Mouse (Mus musculus): ENCODE data around the gene Ide. TPM values are rescaled to one million over a fixed set of nuclear protein-coding genes. Genes with fewer than 3 reads are reported as not detected.
A peak's percentile ranks its signal among the peaks of the same experiment; 100 is the strongest.

Ide gene
- total and polyA plus RNA-seq, 2 experiments from 2014 or later: 60.8 to 72.6 TPM

GRCm38 (mm10) chr19:37269106-37269505 is 68.5 kb downstream of the Ide start:
- Histone ChIP-seq H3K9me3 (replicated peaks; ENCODE audit: control insufficient read depth, low read length) (no peaks in the 10 kb centered on the region), H3K4me2 (ENCODE audit: low read depth, low read length) (no peak overlapping the region), H3K36me3 (replicated peaks; ENCODE audit: control insufficient read depth, insufficient read depth, low read length) (peaks cover 30% of the 10 kb centered on the region), H3K27ac (ENCODE audit: low read depth) (no peak overlapping the region), H3K4me1 (ENCODE audit: control insufficient read depth, insufficient read depth) (no peaks in the 10 kb centered on the region), H3K9ac (replicated peaks; ENCODE audit: low read depth, low read length) (no peak overlapping the region), H3K4me3 (ENCODE audit: low read depth, low read length) (no peak overlapping the region), H3K27me3 (ENCODE audit: control insufficient read depth, insufficient read depth, low read length) (no peaks in the 10 kb centered on the region)
- no peak for ATAC-seq (ENCODE audit: insufficient read depth, low read depth)
- TF ChIP-seq EP300 (IDR thresholded peaks at IDR 0.05; ENCODE audit: low read depth) (no peak), CTCF (IDR thresholded peaks at IDR 0.05; ENCODE audit: low read depth) (no peak)
- no peak for DNase-seq (ENCODE audit: low spot score)
- 89% methylated on average over 16 of the region's 16 CpGs for WGBS

- no peak overlapping the region for H3K4me3 ChIP-seq (ENCODE audit: low read depth, low read length)
- no peak overlapping the region for H3K27ac ChIP-seq (ENCODE audit: low read depth)
- peaks cover 22% of the 10 kb centered on the region for H3K36me3 ChIP-seq (replicated peaks; ENCODE audit: control insufficient read depth, insufficient read depth, low read length)
- TF ChIP-seq EP300 (IDR thresholded peaks at IDR 0.05; ENCODE audit: low read depth) (no peak), CTCF (IDR thresholded peaks at IDR 0.05; ENCODE audit: low read depth) (peak; percentile 95)
- H3K9me3 ChIP-seq (replicated peaks; ENCODE audit: control insufficient read depth, low read length): no peaks in the 10 kb centered on the region
- H3K4me1 ChIP-seq (ENCODE audit: control insufficient read depth, insufficient read depth): no peaks in the 10 kb centered on the region
- DNase-seq (ENCODE audit: low spot score) (peak; percentile 77), ATAC-seq (ENCODE audit: insufficient read depth, low read depth) (peak; percentile 77)
- H3K9ac ChIP-seq (replicated peaks; ENCODE audit: low read depth, low read length): no peak overlapping the region
- WGBS: 28% methylated on average over 10 of the region's 10 CpGs
- no peak overlapping the region for H3K4me2 ChIP-seq (ENCODE audit: low read depth, low read length)
- no peaks in the 10 kb centered on the region for H3K27me3 ChIP-seq (ENCODE audit: control insufficient read depth, insufficient read depth, low read length)
These were observed 72.1 kb downstream of the Ide start for GRCm38 (mm10) chr19:37265333-37266103.

GRCm38 (mm10) chr19:37263943-37264897 is 73.4 kb downstream of the Ide start:
- peak; percentile 38; the same call in 1 of the 2 replicates for ATAC-seq (ENCODE audit: insufficient read depth, low read depth)
- Histone ChIP-seq H3K4me2 (ENCODE audit: low read depth, low read length) (peak overlapping the region; percentile 37), H3K9me3 (replicated peaks; ENCODE audit: control insufficient read depth, low read length) (no peaks in the 10 kb centered on the region), H3K4me3 (ENCODE audit: low read depth, low read length) (no peak overlapping the region), H3K27me3 (ENCODE audit: control insufficient read depth, insufficient read depth, low read length) (no peaks in the 10 kb centered on the region), H3K36me3 (replicated peaks; ENCODE audit: control insufficient read depth, insufficient read depth, low read length) (peaks cover 12% of the 10 kb centered on the region), H3K4me1 (ENCODE audit: control insufficient read depth, insufficient read depth) (no peaks in the 10 kb centered on the region), H3K9ac (replicated peaks; ENCODE audit: low read depth, low read length) (no peak overlapping the region), H3K27ac (ENCODE audit: low read depth) (peak overlapping the region; percentile 31; the same call in 1 of the 2 replicates)
- TF ChIP-seq CTCF (IDR thresholded peaks at IDR 0.05; ENCODE audit: low read depth) (no peak), EP300 (IDR thresholded peaks at IDR 0.05; ENCODE audit: low read depth) (no peak)
- peak; percentile 60 for DNase-seq (ENCODE audit: low spot score)
- WGBS: 45% methylated on average over 23 of the region's 23 CpGs

GRCm38 (mm10) chr19:37263566-37263942 is 74.1 kb downstream of the Ide start:
- DNase-seq (ENCODE audit: low spot score) (no peak), ATAC-seq (ENCODE audit: insufficient read depth, low read depth) (no peak)
- no peak overlapping the region for H3K27ac ChIP-seq (ENCODE audit: low read depth)
- H3K9me3 ChIP-seq (replicated peaks; ENCODE audit: control insufficient read depth, low read length): no peaks in the 10 kb centered on the region
- H3K9ac ChIP-seq (replicated peaks; ENCODE audit: low read depth, low read length): no peak overlapping the region
- H3K4me2 ChIP-seq (ENCODE audit: low read depth, low read length): no peak overlapping the region
- peaks cover 5% of the 10 kb centered on the region; the same call in 1 of the 2 replicates for H3K36me3 ChIP-seq (replicated peaks; ENCODE audit: control insufficient read depth, insufficient read depth, low read length)
- 66% methylated on average over 8 of the region's 8 CpGs for WGBS
- no peaks in the 10 kb centered on the region for H3K27me3 ChIP-seq (ENCODE audit: control insufficient read depth, insufficient read depth, low read length)
- H3K4me3 ChIP-seq (ENCODE audit: low read depth, low read length): no peak overlapping the region
- TF ChIP-seq EP300 (IDR thresholded peaks at IDR 0.05; ENCODE audit: low read depth) (no peak), CTCF (IDR thresholded peaks at IDR 0.05; ENCODE audit: low read depth) (no peak)
- no peaks in the 10 kb centered on the region for H3K4me1 ChIP-seq (ENCODE audit: control insufficient read depth, insufficient read depth)

- no peak for DNase-seq (ENCODE audit: low spot score)
These were observed 75.3 kb downstream of the Ide start for GRCm38 (mm10) chr19:37262389-37262788.

More at GRCm38 (mm10) chr19:37262389-37262788, 75.3 kb downstream of the Ide start:
- Histone ChIP-seq H3K4me1 (ENCODE audit: control insufficient read depth, insufficient read depth) (no peaks in the 10 kb centered on the region), H3K36me3 (replicated peaks; ENCODE audit: control insufficient read depth, insufficient read depth, low read length) (no peaks in the 10 kb centered on the region), H3K9me3 (replicated peaks; ENCODE audit: control insufficient read depth, low read length) (no peaks in the 10 kb centered on the region), H3K4me3 (ENCODE audit: low read depth, low read length) (no peak overlapping the region), H3K4me2 (ENCODE audit: low read depth, low read length) (no peak overlapping the region), H3K9ac (replicated peaks; ENCODE audit: low read depth, low read length) (no peak overlapping the region), H3K27ac (ENCODE audit: low read depth) (no peak overlapping the region), H3K27me3 (ENCODE audit: control insufficient read depth, insufficient read depth, low read length) (no peaks in the 10 kb centered on the region)
- TF ChIP-seq EP300 (IDR thresholded peaks at IDR 0.05; ENCODE audit: low read depth) (no peak), CTCF (IDR thresholded peaks at IDR 0.05; ENCODE audit: low read depth) (no peak)
- ATAC-seq (ENCODE audit: insufficient read depth, low read depth): no peak
- WGBS: 72% methylated on average over 4 of the region's 4 CpGs
